23 mouse cellular contexts compared by ENCODE assay signal in genomic region chr5:147632716-147633115, GRCm38 (mm10).
"Had no signal": no experiment of that assay in that cellular context is flagged by ENCODE, and none has a peak within 500 bp of the region (broad histone marks: within the 10 kb centered on the region; RNA-seq: fewer than 3 reads in every experiment).

No protein-coding gene starts in this region.

- H3K36me3 ChIP-seq: limb, embryonic 12.5 days; limb, embryonic 15.5 days; midbrain, embryonic 12.5 days; midbrain, embryonic 15.5 days; neural tube, embryonic 13.5 days had no signal

- H3K9me3 ChIP-seq: limb, embryonic 12.5 days; limb, embryonic 15.5 days; midbrain, embryonic 12.5 days; midbrain, embryonic 15.5 days; neural tube, embryonic 13.5 days had no signal

- ATAC-seq: intestine, postnatal 0 days; liver, postnatal 0 days; lung, postnatal 0 days; midbrain, embryonic 15.5 days had no signal

- H3K4me1 ChIP-seq: limb, embryonic 12.5 days; limb, embryonic 15.5 days had no signal

- H3K9ac ChIP-seq: limb, embryonic 12.5 days; limb, embryonic 15.5 days; liver, embryonic 14.5 days; liver, postnatal 0 days; lung, embryonic 14.5 days; midbrain, embryonic 12.5 days; midbrain, embryonic 15.5 days; neural tube, embryonic 13.5 days had no signal

- H3K4me2 ChIP-seq: limb, embryonic 12.5 days; limb, embryonic 15.5 days; liver, embryonic 11.5 days; lung, embryonic 14.5 days; midbrain, embryonic 12.5 days; midbrain, embryonic 15.5 days; neural tube, embryonic 13.5 days had no signal

- H3K27ac ChIP-seq: kidney, postnatal 0 days; layer of hippocampus, adult 2 months; left cerebral cortex, adult 2 months; limb, embryonic 12.5 days; limb, embryonic 15.5 days; liver, embryonic 14.5 days; midbrain, embryonic 12.5 days; midbrain, embryonic 15.5 days; neural tube, embryonic 13.5 days had no signal

- H3K27me3 ChIP-seq: limb, embryonic 12.5 days; limb, embryonic 15.5 days; midbrain, embryonic 12.5 days; midbrain, embryonic 15.5 days; neural tube, embryonic 13.5 days had no signal

- H3K4me3 ChIP-seq: layer of hippocampus, adult 2 months; left cerebral cortex, adult 2 months; limb, embryonic 12.5 days; limb, embryonic 15.5 days; midbrain, embryonic 12.5 days; midbrain, embryonic 15.5 days; myocyte; neural tube, embryonic 13.5 days had no signal

- DNase-seq: kidney, adult 2 months; kidney, postnatal 25 days; layer of hippocampus, adult 9-11 months; left cerebral cortex, postnatal 4 days; liver, postnatal 0 days; lung, embryonic 14.5 days; lung, postnatal 4 days; retina, postnatal 1 day; thymus, adult 18-20 months; thymus, postnatal 36 days had no signal
